Mouse (Mus musculus) kidney, adult 2 months (tissue): Measurements from ENCODE around the gene Zfp433. TPM values are rescaled to one million over a fixed set of nuclear protein-coding genes. Genes with fewer than 3 reads are reported as not detected.
"Not testable (repeated sequence)": the region's sequence is repeated elsewhere in the genome, so short reads cannot be mapped to it uniquely, and the experiment has no call there.

ENCODE experiments used
- DNase-seq: peaks from one replicate; pipeline ENCODE4 v3.0.0; 2021
- H3K27ac ChIP-seq: fragments of 200-500 bp; 2 replicates; pipeline ENCODE4 v1.5.1; 2012; ENCODE audit warnings: low read depth, low read length, control low read depth, inconsistent platforms; ENCODE audit not compliant: insufficient read depth
- H3K27me3 ChIP-seq: fragments of 200-500 bp; replicated peaks from 2 replicates; pipeline ENCODE4 v1.6.1; 2012; ENCODE audit warnings: mild to moderate bottlenecking, moderate library complexity, low read length, inconsistent platforms; ENCODE audit not compliant: control insufficient read depth, insufficient read depth
- H3K36me3 ChIP-seq: fragments of 200-500 bp; 2 replicates; pipeline ENCODE4 v1.6.1; 2012; ENCODE audit warnings: mild to moderate bottlenecking, moderate library complexity, low read length, inconsistent platforms; ENCODE audit not compliant: control insufficient read depth, insufficient read depth
- H3K4me1 ChIP-seq: fragments of 200-500 bp; 2 replicates; pipeline ENCODE4 v1.6.1; 2011; ENCODE audit warnings: low read length; ENCODE audit not compliant: control insufficient read depth, insufficient read depth
- H3K4me3 ChIP-seq: fragments of 200-500 bp; 2 replicates; pipeline ENCODE4 v1.5.1; 2011; ENCODE audit warnings: mild to moderate bottlenecking, low read depth, low read length, control low read depth; ENCODE audit not compliant: insufficient read depth
- CTCF ChIP-seq: fragments of 200-500 bp; conservative IDR thresholded peaks from 2 replicates; pipeline ENCODE4 v1.5.1; 2011; ENCODE audit warnings: low read depth, mild to moderate bottlenecking, control low read depth, low read length, moderate library complexity, mixed read lengths; ENCODE audit not compliant: insufficient read depth, insufficient read length
- POLR2A ChIP-seq: fragments of 200-500 bp; IDR thresholded peaks from one replicate; pipeline ENCODE4 v1.6.1; 2011; ENCODE audit warnings: low read depth, low read length, control low read depth
- WGBS: fragments of 180-500 bp; shearing (Covaris S2); methylation state at CpG from one replicate; pipeline ENCODE4 v1.1.7; 2018; 5-methylcytosine and 5-hydroxymethylcytosine counted together
- polyA plus RNA-seq: library from polyadenylated mRNA; depleted of rRNA; stranded (reverse); fragments of >200 nt; gene quantifications from 2 replicates; pipeline ENCODE4 v1.2.3, GENCODE M21; 2012; rRNA removed

Gene Zfp433
- 0.67 and 0.80 TPM in 2 replicates for polyA plus RNA-seq

GRCm38 (mm10) chr10:81704531-81705301 lies at the start of gene Zfp433:
Gene Zfp433, plus strand, starts transcription at chr10:81704825.
- no CpG with 5 or more reads among the region's 46 CpGs for WGBS

GRCm38 (mm10) chr10:81655178-81655577 lies 49.4 kb upstream of the Zfp433 start:
- H3K27me3 ChIP-seq, result no peaks in the 10 kb centered on the region
- H3K27ac ChIP-seq, result no peak overlapping the region
- H3K4me1 ChIP-seq, result no peaks in the 10 kb centered on the region
- H3K36me3 ChIP-seq, result peaks cover 3% of the 10 kb centered on the region
- no peak for TF ChIP-seq CTCF
- TF ChIP-seq POLR2A, result no peak
- WGBS, result 96% methylated on average over 10 of the region's 10 CpGs
- H3K4me3 ChIP-seq, result no peak overlapping the region
- no peak for DNase-seq

More at GRCm38 (mm10) chr10:81704531-81705301, at the start of gene Zfp433:
- not testable (repeated sequence) for H3K27me3 ChIP-seq, H3K4me1 ChIP-seq, DNase-seq, H3K27ac ChIP-seq, H3K36me3 ChIP-seq, H3K4me3 ChIP-seq

GRCm38 (mm10) chr10:81656174-81656573 lies 48.5 kb upstream of the Zfp433 start:
- DNase-seq, result no peak
- H3K4me3 ChIP-seq, result no peak overlapping the region
- no peak for TF ChIP-seq CTCF
- no peak for TF ChIP-seq POLR2A
- H3K27ac ChIP-seq, result no peak overlapping the region
- 91% methylated on average over 2 of the region's 2 CpGs for WGBS
- no peaks in the 10 kb centered on the region for H3K27me3 ChIP-seq
- no peaks in the 10 kb centered on the region for H3K4me1 ChIP-seq
- H3K36me3 ChIP-seq, result peaks cover 3% of the 10 kb centered on the region

- H3K27ac ChIP-seq, DNase-seq, H3K36me3 ChIP-seq, H3K4me3 ChIP-seq, H3K27me3 ChIP-seq, H3K4me1 ChIP-seq: not testable (repeated sequence)
- no CpG with 5 or more reads among the region's 18 CpGs for WGBS
Measured at GRCm38 (mm10) chr10:81687114-81687513, 17.5 kb upstream of the Zfp433 start.

GRCm38 (mm10) chr10:81770506-81771403 lies 66.1 kb downstream of the Zfp433 start, which contains the start of gene Gm3055:
Gene Gm3055, minus strand, starts transcription at chr10:81771161.
- H3K36me3 ChIP-seq, DNase-seq, H3K4me1 ChIP-seq, H3K4me3 ChIP-seq, H3K27me3 ChIP-seq, H3K27ac ChIP-seq: not testable (repeated sequence)
- no CpG with 5 or more reads among the region's 43 CpGs for WGBS

- DNase-seq, H3K36me3 ChIP-seq, H3K4me3 ChIP-seq, H3K27ac ChIP-seq, H3K27me3 ChIP-seq, H3K4me1 ChIP-seq: not testable (repeated sequence)
- WGBS, result no CpG with 5 or more reads among the region's 3 CpGs
Measured at GRCm38 (mm10) chr10:81771404-81771777, 66.8 kb downstream of the Zfp433 start.

Other genes with a start within 250 kb of the Zfp433 start
- gene Nfic, start 249.2 kb upstream of the Zfp433 start, polyA plus RNA-seq, result 64.7 and 82.5 TPM in 2 replicates
- 0.18 and 0.27 TPM in 2 replicates for gene Celf5, start 222.1 kb upstream of the Zfp433 start, polyA plus RNA-seq
- gene Ncln, start 208.4 kb upstream of the Zfp433 start, polyA plus RNA-seq, result 148 and 190 TPM in 2 replicates
- gene S1pr4, start 204.7 kb upstream of the Zfp433 start, polyA plus RNA-seq, result 2.3 and 4.9 TPM in 2 replicates
- gene Gna15, start 180.6 kb upstream of the Zfp433 start, polyA plus RNA-seq, result 1.7 and 2.1 TPM in 2 replicates
- 93.0 and 107 TPM in 2 replicates for gene Gna11, start 159.6 kb upstream of the Zfp433 start, polyA plus RNA-seq
- gene Aes, start 145.3 kb upstream of the Zfp433 start, polyA plus RNA-seq, result 2,250 and 2,535 TPM in 2 replicates
- gene Tle2, start 130.3 kb upstream of the Zfp433 start, polyA plus RNA-seq, result 63.7 and 93.5 TPM in 2 replicates
- gene Tle6, start 103.8 kb upstream of the Zfp433 start, polyA plus RNA-seq, result 3.9 and 4.3 TPM in 2 replicates
- 1.0 and 1.1 TPM in 2 replicates for gene BC025920, start 98.6 kb upstream of the Zfp433 start, polyA plus RNA-seq
- 16.3 and 19.7 TPM in 2 replicates for gene Sirt6, start 77.0 kb upstream of the Zfp433 start, polyA plus RNA-seq
- gene Ankrd24, start 76.3 kb upstream of the Zfp433 start, polyA plus RNA-seq, result 67.1 and 81.0 TPM in 2 replicates
- 0.45 and 0.56 TPM in 2 replicates for gene Gm10778, start 55.8 kb upstream of the Zfp433 start, polyA plus RNA-seq
- 0.58 and 0.97 TPM in 2 replicates for gene Gm3055, start 66.3 kb downstream of the Zfp433 start, polyA plus RNA-seq
- gene Gm4767, start 107.4 kb downstream of the Zfp433 start, polyA plus RNA-seq, result not detected in 2 replicates
- gene Gm32687, start 159.1 kb downstream of the Zfp433 start, polyA plus RNA-seq, result 0.31 TPM in 1 of 2 replicates, not detected in the other
- 0.03 and 0.27 TPM in 2 replicates for gene Zfp781, start 225.7 kb downstream of the Zfp433 start, polyA plus RNA-seq